Mouse (Mus musculus) cortical plate, adult 2 months (tissue): ENCODE data around the gene Ccdc34. TPM values are rescaled to one million over a fixed set of nuclear protein-coding genes. Genes with fewer than 3 reads are reported as not detected.

Experiments used
- H3K27ac ChIP-seq: fragments of 200-500 bp; 2 replicates; pipeline ENCODE4 v1.5.1; 2012; ENCODE audit warnings: low read length, control low read depth, inconsistent platforms; ENCODE audit not compliant: insufficient read depth
- H3K4me1 ChIP-seq: fragments of 200-500 bp; 2 replicates; pipeline ENCODE4 v1.6.1; 2011; ENCODE audit warnings: low read length; ENCODE audit not compliant: control insufficient read depth, insufficient read depth
- H3K4me3 ChIP-seq: fragments of 200-500 bp; 2 replicates; pipeline ENCODE4 v1.5.1; 2011; ENCODE audit warnings: mild to moderate bottlenecking, low read length, control low read depth; ENCODE audit not compliant: insufficient read depth
- CTCF ChIP-seq: fragments of 200-500 bp; IDR thresholded peaks from 2 replicates; pipeline ENCODE4 v1.5.1; 2011; ENCODE audit warnings: mild to moderate bottlenecking, control low read depth, low read length; ENCODE audit not compliant: insufficient read depth; ENCODE audit errors: extremely low read depth
- POLR2A ChIP-seq: fragments of 200-500 bp; IDR thresholded peaks from 2 replicates; pipeline ENCODE4 v1.6.1; 2011; ENCODE audit warnings: mild to moderate bottlenecking, low read length, control low read depth; ENCODE audit not compliant: insufficient read depth; ENCODE audit errors: extremely low read depth
- polyA plus RNA-seq: library from polyadenylated mRNA; depleted of rRNA; stranded (reverse); fragments of >200 nt; gene quantifications from 2 replicates; pipeline ENCODE4 v1.2.3, GENCODE M21; 2012

Gene Ccdc34
- polyA plus RNA-seq, 1 experiment = 12.7 TPM

DNA sequence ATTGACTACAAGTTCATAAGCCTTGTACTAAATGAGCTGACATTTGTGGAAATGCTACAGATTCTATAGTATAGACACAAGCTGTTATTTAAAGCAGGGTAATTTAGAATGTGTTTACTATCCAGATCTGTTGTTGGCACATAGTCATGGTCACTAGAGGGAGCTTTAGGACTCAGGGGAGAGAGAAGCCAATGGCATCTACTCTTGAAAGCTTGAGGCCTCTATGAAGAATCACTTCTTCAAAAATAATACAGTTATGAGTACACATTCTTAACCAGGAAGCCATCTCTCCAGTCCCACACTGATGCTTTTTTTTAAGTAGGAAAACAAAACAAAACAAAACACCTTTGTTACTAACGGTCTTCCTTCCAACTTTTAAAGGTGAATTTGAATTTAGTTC, 45.5 kb downstream of the Ccdc34 start:
- Histone ChIP-seq H3K27ac (no peak overlapping the region), H3K4me1 (no peaks in the 10 kb centered on the region), H3K4me3 (no peak overlapping the region)
- TF ChIP-seq POLR2A (no peak), CTCF (no peak)

- Histone ChIP-seq H3K4me3 (no peak overlapping the region), H3K4me1 (no peaks in the 10 kb centered on the region), H3K27ac (no peak overlapping the region)
- TF ChIP-seq CTCF (no peak), POLR2A (no peak)
Observed at GRCm38 (mm10) chr2:110068916-110069315, 51.3 kb downstream of the Ccdc34 start.

- Histone ChIP-seq H3K4me3 (no peak overlapping the region), H3K4me1 (no peaks in the 10 kb centered on the region), H3K27ac (no peak overlapping the region)
- no peak for TF ChIP-seq CTCF
- TF ChIP-seq POLR2A = no peak
Observed at GRCm38 (mm10) chr2:110073023-110073422, 55.4 kb downstream of the Ccdc34 start.

DNA sequence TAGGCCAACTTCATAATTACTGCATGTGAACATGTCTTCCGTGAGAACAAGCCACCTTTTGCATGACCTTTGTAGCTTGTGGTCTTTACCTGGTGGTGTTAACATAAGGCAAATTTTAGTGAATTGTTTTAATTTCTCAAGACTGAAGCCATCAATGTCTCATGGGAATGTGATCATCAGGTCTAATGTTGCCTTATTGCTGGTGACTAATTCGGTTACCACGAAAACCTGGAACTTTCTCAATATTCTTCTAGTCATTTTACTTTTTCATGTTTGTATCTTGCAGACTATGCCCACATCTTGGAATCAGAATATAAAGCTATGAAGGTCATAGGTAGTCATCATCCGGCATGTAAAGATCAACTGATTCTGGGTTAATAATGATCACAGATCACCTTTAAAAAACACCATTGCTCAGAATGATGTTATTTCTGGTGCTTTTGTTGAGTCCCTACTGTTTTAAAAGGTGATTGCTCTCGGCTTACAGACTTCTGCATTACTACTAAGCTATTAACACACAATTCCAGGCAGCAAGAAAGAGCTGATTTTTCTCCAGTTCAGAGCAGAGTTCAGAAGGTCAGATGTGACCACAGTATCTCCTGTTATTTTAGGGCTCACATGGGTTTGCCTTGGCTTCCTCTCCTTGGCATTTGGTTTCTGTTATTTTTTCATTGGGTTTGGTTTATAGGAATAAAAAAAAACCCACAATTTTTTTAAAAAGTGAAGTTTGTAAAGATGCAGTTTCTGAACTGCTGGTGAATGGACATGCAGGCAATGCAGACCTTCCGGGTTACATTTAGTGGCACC, 57.2 kb downstream of the Ccdc34 start:
- Histone ChIP-seq H3K27ac (no peak overlapping the region), H3K4me3 (no peak overlapping the region), H3K4me1 (no peaks in the 10 kb centered on the region)
- TF ChIP-seq POLR2A (no peak), CTCF (no peak)

DNA sequence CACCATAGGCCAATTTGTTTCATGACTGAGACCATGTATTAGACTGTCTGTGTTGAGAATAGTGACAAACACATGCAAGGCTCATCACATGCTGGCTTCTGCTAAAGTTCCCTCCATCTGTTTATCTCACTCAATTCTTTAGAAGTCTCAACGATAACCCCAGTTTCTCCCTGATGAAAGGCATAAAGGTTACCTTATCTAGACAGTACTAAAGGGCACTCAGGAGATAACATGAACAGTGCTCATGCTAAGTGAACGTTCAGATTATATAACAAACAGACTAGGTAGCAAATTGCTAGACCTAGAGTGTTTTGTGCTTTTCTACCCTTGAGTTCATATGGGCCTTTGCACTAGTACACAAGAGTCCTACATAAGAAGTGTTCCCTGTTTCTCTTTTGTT, 59.6 kb downstream of the Ccdc34 start:
- no peak overlapping the region for H3K4me3 ChIP-seq
- H3K4me1 ChIP-seq = no peaks in the 10 kb centered on the region
- H3K27ac ChIP-seq = no peak overlapping the region
- no peak for TF ChIP-seq POLR2A
- TF ChIP-seq CTCF = no peak

DNA sequence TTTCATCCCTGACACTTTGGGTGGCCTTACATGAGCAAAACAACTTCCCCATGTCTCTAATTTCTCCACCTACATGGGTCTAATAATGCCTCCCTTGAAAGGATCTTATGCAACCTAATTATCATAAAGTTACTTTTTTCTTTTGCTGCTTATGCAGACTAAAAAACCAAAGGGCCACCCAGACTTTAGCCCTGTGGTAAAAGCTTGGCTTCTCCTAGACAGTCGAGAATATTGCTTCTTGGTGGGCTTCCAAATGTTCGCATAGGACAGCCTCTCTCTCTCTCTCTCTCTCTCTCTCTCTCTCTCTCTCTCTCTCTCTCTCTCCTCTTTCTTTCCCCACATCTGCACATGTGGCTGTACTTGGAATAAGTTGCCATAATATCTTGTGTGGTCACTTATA, 60.0 kb downstream of the Ccdc34 start:
- H3K4me1 ChIP-seq = no peaks in the 10 kb centered on the region
- TF ChIP-seq CTCF (no peak), POLR2A (no peak)
- no peak overlapping the region for H3K4me3 ChIP-seq

DNA sequence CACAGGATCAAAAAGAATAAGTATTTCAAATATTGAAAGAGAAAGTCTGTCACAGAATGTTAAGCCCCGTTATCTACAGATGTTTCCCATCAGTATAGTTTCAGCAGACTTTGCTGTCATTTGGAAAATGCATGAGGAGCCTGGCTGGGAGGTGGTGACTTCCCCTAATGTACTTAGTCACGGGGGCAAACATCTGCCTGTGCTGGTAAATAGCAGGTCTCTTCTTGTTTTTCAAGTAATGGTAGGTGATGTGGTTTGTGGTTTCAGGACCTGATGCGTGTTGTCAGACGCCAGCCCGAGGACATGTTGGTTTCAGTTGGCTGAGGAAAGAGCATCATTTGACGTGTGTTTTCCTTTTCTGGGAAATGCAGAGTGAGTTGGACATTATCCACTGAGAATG, 62.9 kb downstream of the Ccdc34 start:
- TF ChIP-seq POLR2A (no peak), CTCF (no peak)
- no peak overlapping the region for H3K27ac ChIP-seq
- no peaks in the 10 kb centered on the region for H3K4me1 ChIP-seq
- H3K4me3 ChIP-seq = no peak overlapping the region

More for the DNA sequence above, 60.0 kb downstream of the Ccdc34 start:
- H3K27ac ChIP-seq = no peak overlapping the region

DNA sequence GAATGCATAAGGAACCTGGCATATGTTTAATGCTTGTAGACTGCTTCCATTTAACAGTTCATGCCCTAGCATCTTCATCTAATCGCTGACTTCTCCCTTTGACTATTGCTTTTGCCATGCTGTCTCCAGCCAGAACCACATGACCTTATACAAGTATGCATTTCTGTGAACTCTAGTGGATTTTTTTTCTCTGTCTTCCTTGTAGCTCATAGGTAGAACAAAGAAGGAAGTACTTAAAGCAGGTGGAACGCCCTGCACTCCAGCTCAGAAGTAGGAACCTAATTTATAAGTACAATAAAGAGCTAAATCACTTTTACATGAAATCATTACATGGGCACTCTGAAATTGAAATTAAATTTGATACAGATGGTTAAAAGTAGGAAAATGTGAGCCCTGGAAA, 65.4 kb downstream of the Ccdc34 start:
- H3K27ac ChIP-seq = no peak overlapping the region
- H3K4me1 ChIP-seq = no peaks in the 10 kb centered on the region
- no peak overlapping the region for H3K4me3 ChIP-seq
- no peak for TF ChIP-seq CTCF
- TF ChIP-seq POLR2A = no peak

DNA sequence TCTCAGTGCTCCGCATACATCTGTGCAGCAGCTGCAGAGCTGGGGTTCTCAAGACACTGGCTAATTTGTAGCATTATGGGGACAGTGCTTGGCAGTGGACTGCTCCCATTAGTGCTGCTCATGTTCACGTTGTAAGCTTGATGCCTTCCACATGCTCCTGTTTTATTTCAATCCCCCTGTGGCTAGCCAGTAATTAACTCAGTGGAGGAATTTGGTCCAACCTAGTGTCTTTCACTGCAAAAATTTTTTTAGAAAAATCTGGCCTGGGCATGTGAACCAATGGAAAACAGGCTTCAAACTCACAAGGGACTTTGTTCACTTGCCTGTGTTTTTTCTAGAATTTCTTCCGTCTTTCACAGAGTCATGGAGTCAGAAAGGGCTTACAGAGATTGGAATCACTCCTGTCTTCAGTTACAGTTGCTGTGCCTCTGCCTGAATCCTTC, 68.1 kb downstream of the Ccdc34 start:
- TF ChIP-seq CTCF (no peak), POLR2A (no peak)

GRCm38 (mm10) chr2:110114133-110114532, 96.5 kb downstream of the Ccdc34 start:
- TF ChIP-seq CTCF (no peak), POLR2A (no peak)
- Histone ChIP-seq H3K4me1 (no peaks in the 10 kb centered on the region), H3K4me3 (no peak overlapping the region), H3K27ac (no peak overlapping the region)

More for the DNA sequence above, 68.1 kb downstream of the Ccdc34 start:
- Histone ChIP-seq H3K4me1 (no peaks in the 10 kb centered on the region), H3K4me3 (no peak overlapping the region), H3K27ac (no peak overlapping the region)
